Mouse (Mus musculus) hindbrain, embryonic 13.5 days (tissue): ENCODE measurements around the gene Thap4. TPM values are rescaled to one million over a fixed set of nuclear protein-coding genes. Genes with fewer than 3 reads are reported as not detected.

Experiments
- ATAC-seq: fragments of 200-750 bp; cut with Nextera tagmentation; 2 replicates; pipeline ENCODE4 v1.8.0; 2017; ENCODE audit warnings: moderate TSS enrichment; ENCODE audit not compliant: low FRiP score
- H3K27ac ChIP-seq: fragments of 300-500 bp; sonication (generic); 2 replicates; pipeline ENCODE4 v1.5.1; 2015; ENCODE audit warnings: inconsistent platforms, mild to moderate bottlenecking, moderate library complexity
- H3K27me3 ChIP-seq: fragments of 300-500 bp; sonication (generic); 2 replicates; pipeline ENCODE4 v1.6.1; 2015; ENCODE audit warnings: mild to moderate bottlenecking, inconsistent platforms
- H3K36me3 ChIP-seq: fragments of 300-500 bp; sonication (generic); 2 replicates; pipeline ENCODE4 v1.6.1; 2015; ENCODE audit warnings: mild to moderate bottlenecking, inconsistent platforms
- H3K4me1 ChIP-seq: fragments of 300-500 bp; sonication (generic); replicated peaks from 2 replicates; pipeline ENCODE4 v1.6.1; 2015; ENCODE audit warnings: inconsistent platforms
- H3K4me2 ChIP-seq: fragments of 300-500 bp; sonication (generic); 2 replicates; pipeline ENCODE4 v1.6.1; 2015; ENCODE audit warnings: inconsistent platforms, mild to moderate bottlenecking, moderate library complexity
- H3K4me3 ChIP-seq: fragments of 300-500 bp; sonication (generic); 2 replicates; pipeline ENCODE4 v1.5.1; 2015; ENCODE audit warnings: mild to moderate bottlenecking, inconsistent platforms
- H3K9ac ChIP-seq: fragments of 300-500 bp; sonication (generic); 2 replicates; pipeline ENCODE4 v1.6.1; 2015; ENCODE audit warnings: mild to moderate bottlenecking, inconsistent platforms
- H3K9me3 ChIP-seq: fragments of 300-500 bp; sonication (generic); 2 replicates; pipeline ENCODE4 v1.6.1; 2016; ENCODE audit warnings: inconsistent platforms
- WGBS: fragments of 180-500 bp; shearing (Covaris S2); methylation state at CpG from one replicate; pipeline ENCODE4 v1.1.7; 2015; 5-methylcytosine and 5-hydroxymethylcytosine counted together
- polyA plus RNA-seq: library from polyadenylated mRNA; unstranded; fragments of >200 nt; fragmentation: Nextera tagmentation; extraction: Ambion mirVana; gene quantifications from 2 replicates; pipeline ENCODE4 v1.2.1, GENCODE M21; 2015

Thap4 gene
- polyA plus RNA-seq: 41.3 and 43.4 TPM in 2 replicates

GRCm38 (mm10) chr1:93754573-93755290, at the start of gene Thap4:
Gene Thap4 (minus strand): TSS chr1:93754864.
- peak within 1 kb of the TSS; percentile 99 for H3K4me3 ChIP-seq
- peak within 1 kb of the TSS; percentile 89 for H3K27ac ChIP-seq
- H3K4me1 ChIP-seq: peaks cover 43% of the 10 kb centered on the region
- peaks cover 11% of the 10 kb centered on the region for H3K36me3 ChIP-seq
- no peaks in the 10 kb centered on the region for H3K9me3 ChIP-seq
- no peaks in the 10 kb centered on the region for H3K27me3 ChIP-seq
- peak within 1 kb of the TSS; percentile 88 for H3K4me2 ChIP-seq
- ATAC-seq: peak; percentile 94
- H3K9ac ChIP-seq: peak within 1 kb of the TSS; percentile 92
- WGBS: under 1% methylated on average over 109 of the region's 121 CpGs

- H3K4me2 ChIP-seq: peak within 1 kb of the TSS; percentile 77
- under 1% methylated on average over 94 of the region's 94 CpGs for WGBS
Measured at GRCm38 (mm10) chr1:93803556-93804507, 49.2 kb upstream of the Thap4 start, which contains the start of gene Ing5. Gene Ing5 (plus strand): TSS chr1:93803965.

DNA sequence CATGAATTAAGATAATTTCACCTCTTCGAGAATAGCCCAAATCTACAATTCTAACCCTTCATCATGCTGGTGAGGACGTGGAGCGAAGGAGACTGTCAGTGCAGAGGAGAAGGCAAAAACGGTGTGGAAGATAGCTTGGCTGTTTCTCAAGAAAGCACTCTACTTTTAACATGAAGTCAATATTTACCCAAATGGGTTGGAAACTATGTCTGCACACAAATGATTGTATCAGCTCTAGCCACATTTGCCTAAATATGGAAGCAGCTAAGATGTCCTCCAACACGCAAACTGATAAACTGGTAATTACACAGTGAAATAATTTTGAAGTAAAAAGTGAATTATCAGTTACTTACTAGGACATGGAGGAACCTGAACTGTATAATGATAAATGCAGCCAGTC, 48.1 kb upstream of the Thap4 start:
- Histone ChIP-seq H3K4me2 (peak overlapping the region; percentile 77), H3K4me3 (peak overlapping the region; percentile 74), H3K9me3 (no peaks in the 10 kb centered on the region), H3K36me3 (peaks cover 40% of the 10 kb centered on the region), H3K9ac (no peak overlapping the region), H3K27me3 (no peaks in the 10 kb centered on the region), H3K27ac (no peak overlapping the region), H3K4me1 (peaks cover 37% of the 10 kb centered on the region)
- 88% methylated on average over 5 of the region's 5 CpGs for WGBS
- ATAC-seq: no peak

More at GRCm38 (mm10) chr1:93803556-93804507, 49.2 kb upstream of the Thap4 start, which contains the start of gene Ing5:
- Histone ChIP-seq H3K4me3 (peak within 1 kb of the TSS; percentile 74), H3K27me3 (no peaks in the 10 kb centered on the region), H3K9me3 (no peaks in the 10 kb centered on the region), H3K36me3 (peaks cover 40% of the 10 kb centered on the region), H3K27ac (peak within 1 kb of the TSS; percentile 99), H3K4me1 (peaks cover 37% of the 10 kb centered on the region), H3K9ac (peak within 1 kb of the TSS; percentile 83)
- peak; percentile 94 for ATAC-seq

DNA sequence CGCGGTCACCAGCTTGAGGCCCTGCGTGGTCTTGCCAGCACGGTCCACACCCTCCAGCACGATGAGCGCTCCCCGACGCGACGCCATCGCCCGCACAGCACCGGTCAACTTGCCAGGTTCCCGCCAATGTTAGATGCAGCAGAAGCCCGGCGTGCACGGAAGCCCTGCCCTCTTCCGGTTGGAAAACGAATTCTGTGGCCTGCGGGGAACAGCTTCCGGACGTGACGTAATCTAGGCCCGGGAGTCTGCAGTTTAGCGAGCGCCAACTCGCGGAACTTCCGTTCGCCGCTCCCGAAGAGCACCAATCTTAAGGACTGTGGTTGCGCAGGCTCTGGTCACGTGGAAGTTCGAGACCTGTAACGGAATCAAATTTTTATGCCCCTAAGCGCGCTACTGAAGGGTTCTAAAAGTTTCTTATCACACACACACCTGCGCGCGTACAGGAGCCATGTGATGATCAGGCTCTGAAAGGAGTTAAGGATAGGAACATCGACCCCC, 47.1 kb upstream of the Thap4 start, which contains the start of gene Dtymk:
Dtymk (minus strand) TSS at position 194 of the 498 bp plus-strand sequence.
- H3K9me3 ChIP-seq: no peaks in the 10 kb centered on the region
- peaks cover 39% of the 10 kb centered on the region for H3K36me3 ChIP-seq
- peak within 1 kb of the TSS; percentile 67 for H3K4me3 ChIP-seq
- peaks cover 37% of the 10 kb centered on the region for H3K4me1 ChIP-seq
- peak within 1 kb of the TSS; percentile 77 for H3K4me2 ChIP-seq
- ATAC-seq: peak; percentile 43
- H3K9ac ChIP-seq: peak within 1 kb of the TSS; percentile 82
- under 1% methylated on average over 42 of the region's 42 CpGs for WGBS
- H3K27me3 ChIP-seq: no peaks in the 10 kb centered on the region
- H3K27ac ChIP-seq: peak within 1 kb of the TSS; percentile 83

GRCm38 (mm10) chr1:93800670-93801503, 46.2 kb upstream of the Thap4 start:
- 79% methylated on average over 21 of the region's 21 CpGs for WGBS
- H3K4me2 ChIP-seq: peak overlapping the region; percentile 77
- ATAC-seq: no peak
- peak overlapping the region; percentile 67 for H3K4me3 ChIP-seq
- H3K9ac ChIP-seq: peak overlapping the region; percentile 82
- H3K27me3 ChIP-seq: no peaks in the 10 kb centered on the region
- H3K27ac ChIP-seq: peak overlapping the region; percentile 81
- H3K4me1 ChIP-seq: peaks cover 37% of the 10 kb centered on the region
- H3K36me3 ChIP-seq: peaks cover 30% of the 10 kb centered on the region
- H3K9me3 ChIP-seq: no peaks in the 10 kb centered on the region

DNA sequence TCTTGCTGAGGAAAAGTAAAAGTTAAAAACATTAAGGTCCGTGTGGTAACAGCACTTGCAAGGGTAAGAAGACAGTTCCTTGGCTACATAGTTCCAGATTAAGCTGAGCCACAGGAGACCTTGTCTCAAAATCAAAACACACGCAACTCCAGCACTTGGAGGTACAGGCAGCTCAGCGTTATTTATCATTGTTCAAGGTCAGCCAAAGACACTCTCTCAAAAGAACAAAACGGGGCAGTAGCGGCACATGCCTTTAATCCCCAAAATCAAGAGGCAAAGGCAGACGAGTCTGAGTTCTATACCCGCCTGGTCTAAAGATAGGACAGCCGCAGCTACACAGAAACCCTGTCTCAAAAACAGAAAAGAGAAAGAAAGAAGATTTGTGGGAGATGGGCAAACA, 41.2 kb upstream of the Thap4 start:
- Histone ChIP-seq H3K4me2 (no peak overlapping the region), H3K36me3 (peaks cover 70% of the 10 kb centered on the region), H3K4me3 (no peak overlapping the region), H3K27ac (no peak overlapping the region), H3K9me3 (no peaks in the 10 kb centered on the region), H3K27me3 (no peaks in the 10 kb centered on the region), H3K4me1 (peaks cover 4% of the 10 kb centered on the region), H3K9ac (no peak overlapping the region)
- WGBS: 85% methylated on average over 8 of the region's 8 CpGs
- ATAC-seq: no peak

DNA sequence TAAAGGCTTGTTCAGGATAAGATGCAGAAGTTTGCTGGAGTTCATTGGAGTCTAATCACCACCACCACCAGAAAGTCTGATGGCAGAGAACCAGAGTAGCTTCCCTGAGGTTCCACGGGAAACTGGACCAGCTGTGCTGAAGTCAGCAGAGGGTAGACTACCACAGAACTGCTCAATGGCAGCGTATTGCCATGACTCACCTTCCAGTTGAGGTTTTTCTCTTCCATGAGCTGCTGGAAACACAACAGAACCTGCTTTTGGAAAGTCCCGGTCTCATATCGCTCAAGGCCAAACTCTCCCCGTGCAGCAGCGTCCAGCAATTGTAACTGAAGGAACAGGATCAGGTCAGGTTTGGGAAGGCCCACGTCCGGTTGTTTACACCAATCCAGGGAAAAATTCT, 39.9 kb upstream of the Thap4 start:
- Histone ChIP-seq H3K36me3 (peaks cover 77% of the 10 kb centered on the region), H3K9ac (no peak overlapping the region), H3K4me1 (no peaks in the 10 kb centered on the region), H3K4me3 (no peak overlapping the region), H3K27me3 (no peaks in the 10 kb centered on the region), H3K9me3 (no peaks in the 10 kb centered on the region), H3K4me2 (no peak overlapping the region), H3K27ac (no peak overlapping the region)
- WGBS: 97% methylated on average over 8 of the region's 8 CpGs
- no peak for ATAC-seq

DNA sequence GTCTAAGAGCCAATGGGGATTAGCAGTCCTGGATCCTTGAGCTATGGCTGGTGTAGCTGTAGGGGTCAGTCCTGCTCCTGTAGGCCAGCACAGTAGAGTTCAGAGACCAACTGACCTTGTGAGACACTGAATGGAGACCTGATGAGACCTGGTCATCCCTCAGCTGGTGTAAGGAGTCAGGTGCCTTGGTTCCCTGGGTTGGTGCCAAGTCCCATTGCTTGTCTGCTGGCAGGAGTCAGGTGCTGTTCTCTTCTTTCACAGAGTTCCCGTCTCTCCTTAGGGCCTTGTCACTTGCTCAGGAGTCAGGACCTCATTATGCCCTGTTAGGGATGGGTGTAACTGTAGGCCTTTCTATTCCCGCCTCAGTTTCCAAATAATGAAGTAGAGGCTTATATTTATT, 32.2 kb upstream of the Thap4 start:
- Histone ChIP-seq H3K27me3 (no peaks in the 10 kb centered on the region), H3K36me3 (peaks cover 98% of the 10 kb centered on the region), H3K27ac (no peak overlapping the region), H3K4me3 (no peak overlapping the region), H3K4me1 (no peaks in the 10 kb centered on the region), H3K4me2 (no peak overlapping the region), H3K9ac (no peak overlapping the region), H3K9me3 (no peaks in the 10 kb centered on the region)
- 95% methylated on average over 2 of the region's 2 CpGs for WGBS
- ATAC-seq: no peak

- Histone ChIP-seq H3K4me3 (no peak overlapping the region), H3K4me2 (no peak overlapping the region), H3K4me1 (no peaks in the 10 kb centered on the region), H3K9ac (no peak overlapping the region), H3K9me3 (no peaks in the 10 kb centered on the region), H3K27me3 (no peaks in the 10 kb centered on the region), H3K36me3 (peaks cover 88% of the 10 kb centered on the region), H3K27ac (no peak overlapping the region)
- no peak for ATAC-seq
- WGBS: 97% methylated on average over 5 of the region's 5 CpGs
Measured at GRCm38 (mm10) chr1:93776686-93777085, 22.0 kb upstream of the Thap4 start.

DNA sequence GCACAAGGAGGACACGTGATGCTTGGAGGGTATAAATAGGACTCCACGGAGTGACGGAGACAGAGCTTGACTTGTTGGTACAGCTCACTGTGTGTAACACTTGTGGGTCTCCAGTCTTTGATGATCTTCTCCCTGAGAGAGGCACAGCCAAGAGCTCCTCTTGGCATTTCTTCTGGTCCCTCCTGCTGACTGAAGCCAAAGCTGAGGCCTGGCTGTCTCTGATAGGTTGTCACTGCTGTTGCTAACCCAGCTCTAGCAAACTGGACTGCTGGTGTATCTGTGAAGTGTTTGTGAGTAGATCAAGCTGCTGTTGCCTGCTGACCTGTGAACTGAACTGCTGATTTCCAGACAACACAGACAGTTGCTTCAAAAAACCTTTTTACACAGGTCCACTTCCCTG, 15.2 kb upstream of the Thap4 start:
- Histone ChIP-seq H3K27ac (no peak overlapping the region), H3K4me2 (no peak overlapping the region), H3K9me3 (no peaks in the 10 kb centered on the region), H3K9ac (no peak overlapping the region), H3K36me3 (peaks cover 55% of the 10 kb centered on the region), H3K4me3 (no peak overlapping the region), H3K4me1 (0 out of 2 replicates have a peak, but pooled peaks cover 4% of the 10 kb centered on the region), H3K27me3 (no peaks in the 10 kb centered on the region)
- 100% methylated on average over 3 of the region's 3 CpGs for WGBS
- no peak for ATAC-seq

DNA sequence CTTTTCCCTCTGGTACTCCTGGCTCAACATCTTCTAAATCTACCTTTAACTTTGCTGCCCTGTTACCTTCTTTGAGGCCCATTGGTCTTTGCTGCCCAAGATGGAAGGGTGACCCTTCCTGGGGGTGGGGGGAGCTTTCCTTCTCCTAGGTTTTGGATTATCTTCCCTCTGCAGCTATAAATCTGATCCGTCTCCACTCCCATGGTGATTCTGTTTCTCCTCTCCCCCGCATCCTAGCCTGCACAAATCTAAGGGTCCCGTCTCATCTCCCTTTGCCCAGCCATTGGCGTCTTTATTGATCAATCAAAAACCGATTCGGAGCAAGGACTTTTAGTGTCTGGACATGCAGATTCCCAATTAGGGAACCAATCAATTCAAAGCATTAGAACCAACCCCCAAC, 12.9 kb upstream of the Thap4 start:
- H3K27ac ChIP-seq: no peak overlapping the region
- peaks cover 32% of the 10 kb centered on the region for H3K36me3 ChIP-seq
- H3K4me3 ChIP-seq: no peak overlapping the region
- 96% methylated on average over 6 of the region's 6 CpGs for WGBS
- 0 out of 2 replicates have a peak, but pooled peaks cover 4% of the 10 kb centered on the region for H3K4me1 ChIP-seq
- no peak overlapping the region for H3K9ac ChIP-seq
- ATAC-seq: no peak
- H3K27me3 ChIP-seq: no peaks in the 10 kb centered on the region
- no peaks in the 10 kb centered on the region for H3K9me3 ChIP-seq
- no peak overlapping the region for H3K4me2 ChIP-seq
